Mouse (Mus musculus): ENCODE results near the gene Zfp119b.

DNA sequence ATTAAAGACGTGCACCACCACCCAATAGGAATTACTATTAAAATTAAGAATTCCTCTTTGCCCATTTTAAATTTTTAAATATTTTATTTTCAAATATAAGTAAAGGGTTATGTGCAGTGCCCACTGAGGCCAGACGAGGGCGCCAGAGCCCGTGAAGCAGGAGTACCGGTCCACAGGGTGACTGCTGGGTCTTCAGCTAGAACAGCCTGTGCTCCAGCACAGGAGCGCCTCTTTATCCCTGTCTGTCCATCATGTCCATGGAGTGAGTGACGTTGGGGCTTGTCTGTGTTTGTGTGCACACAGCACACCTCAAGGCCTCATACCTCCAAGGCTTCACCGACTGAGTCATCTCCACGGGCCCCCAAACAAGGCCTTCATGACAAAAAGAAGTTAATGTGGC, 7.9 kb upstream of the Zfp119b start:
- TF ChIP-seq EP300 (IDR thresholded peaks at IDR 0.05; ENCODE audit: insufficient read depth, low read depth, low read length) (no peak), POLR2A (IDR thresholded peaks at IDR 0.05; ENCODE audit: insufficient read depth, low read length) (no peak)
